Mouse (Mus musculus): ENCODE measurements around the gene Lss. TPM values are rescaled to one million over a fixed set of nuclear protein-coding genes. Genes with fewer than 3 reads are reported as not detected.
A peak's percentile ranks its signal among the peaks of the same experiment; 100 is the strongest.

The Lss gene
- polyA plus RNA-seq, 1 experiment from 2014 or later = 38.6 TPM

GRCm38 (mm10) chr10:76531828-76532227 is 440 bp downstream of the Lss start:
- ATAC-seq (ENCODE audit: insufficient number of reproducible peaks, low FRiP score, low TSS enrichment, low read depth) = no peak

GRCm38 (mm10) chr10:76535526-76535925 is 4.1 kb downstream of the Lss start:
- Histone ChIP-seq H3K9me3 (replicated peaks) (no peaks in the 10 kb centered on the region), H3K4me1 (peaks cover 10% of the 10 kb centered on the region), H3K27ac (replicated peaks) (no peak overlapping the region), H3K9ac (no peak overlapping the region), H3K36me3 (peaks cover 52% of the 10 kb centered on the region), H3K4me3 (replicated peaks) (no peak overlapping the region), H3K4me2 (replicated peaks) (no peak overlapping the region), H3K27me3 (no peaks in the 10 kb centered on the region)
- ATAC-seq (ENCODE audit: insufficient number of reproducible peaks, low FRiP score, low TSS enrichment, low read depth) = no peak
- 88% methylated on average over 7 of the region's 7 CpGs for WGBS

More at GRCm38 (mm10) chr10:76531828-76532227, 440 bp downstream of the Lss start:
- Histone ChIP-seq H3K27me3 (no peaks in the 10 kb centered on the region), H3K9me3 (replicated peaks) (no peaks in the 10 kb centered on the region), H3K4me3 (replicated peaks) (peak overlapping the region; percentile 69), H3K9ac (peak overlapping the region; percentile 53), H3K4me1 (peaks cover 12% of the 10 kb centered on the region), H3K4me2 (replicated peaks) (peak overlapping the region; percentile 94), H3K36me3 (peaks cover 22% of the 10 kb centered on the region), H3K27ac (replicated peaks) (peak overlapping the region; percentile 86)
- 2% methylated on average over 14 of the region's 14 CpGs for WGBS

DNA sequence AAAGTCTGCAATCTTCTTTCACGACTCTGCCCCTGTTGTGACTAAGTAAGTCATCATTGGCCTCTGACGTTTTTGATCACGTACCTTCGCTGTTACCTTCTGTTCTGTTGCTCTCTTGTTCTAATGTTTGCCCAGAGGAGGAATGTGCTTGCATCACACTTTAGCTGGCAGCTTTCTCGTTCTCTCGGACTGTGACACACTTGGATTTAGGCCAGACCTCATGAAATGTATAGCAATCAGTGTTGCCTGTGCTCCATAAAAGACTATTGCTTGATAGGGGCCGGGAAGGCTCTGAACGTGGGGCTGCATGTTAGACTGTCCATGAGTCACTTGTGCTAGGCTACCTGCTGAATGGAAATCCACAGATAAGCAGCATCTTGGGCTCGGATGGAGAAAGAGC is 6.2 kb downstream of the Lss start:
- 69% methylated on average over 9 of the region's 9 CpGs for WGBS
- H3K4me3 ChIP-seq (replicated peaks) = no peak overlapping the region
- H3K36me3 ChIP-seq = peaks cover 73% of the 10 kb centered on the region
- no peak for ATAC-seq (ENCODE audit: insufficient number of reproducible peaks, low FRiP score, low TSS enrichment, low read depth)
- no peak overlapping the region for H3K4me2 ChIP-seq (replicated peaks)
- H3K4me1 ChIP-seq = no peaks in the 10 kb centered on the region
- H3K27me3 ChIP-seq = no peaks in the 10 kb centered on the region
- no peaks in the 10 kb centered on the region for H3K9me3 ChIP-seq (replicated peaks)
- H3K9ac ChIP-seq = no peak overlapping the region
- H3K27ac ChIP-seq (replicated peaks) = no peak overlapping the region

- Histone ChIP-seq H3K9me3 (replicated peaks) (no peaks in the 10 kb centered on the region), H3K4me2 (replicated peaks) (no peak overlapping the region), H3K27me3 (no peaks in the 10 kb centered on the region), H3K4me1 (no peaks in the 10 kb centered on the region), H3K36me3 (peaks cover 90% of the 10 kb centered on the region), H3K4me3 (replicated peaks) (no peak overlapping the region), H3K27ac (replicated peaks) (no peak overlapping the region), H3K9ac (no peak overlapping the region)
- no peak for ATAC-seq (ENCODE audit: insufficient number of reproducible peaks, low FRiP score, low TSS enrichment, low read depth)
- WGBS = 91% methylated on average over 11 of the region's 11 CpGs
Observed at GRCm38 (mm10) chr10:76541336-76542085, 10.1 kb downstream of the Lss start.

- no peak for ATAC-seq (ENCODE audit: insufficient number of reproducible peaks, low FRiP score, low TSS enrichment, low read depth)
- Histone ChIP-seq H3K9me3 (replicated peaks) (no peaks in the 10 kb centered on the region), H3K27ac (replicated peaks) (no peak overlapping the region), H3K4me3 (replicated peaks) (no peak overlapping the region), H3K4me1 (no peaks in the 10 kb centered on the region), H3K27me3 (no peaks in the 10 kb centered on the region), H3K4me2 (replicated peaks) (no peak overlapping the region), H3K9ac (no peak overlapping the region), H3K36me3 (peaks cover 95% of the 10 kb centered on the region)
- WGBS = 80% methylated on average over 10 of the region's 10 CpGs
Observed at GRCm38 (mm10) chr10:76542636-76543375, 11.4 kb downstream of the Lss start.

DNA sequence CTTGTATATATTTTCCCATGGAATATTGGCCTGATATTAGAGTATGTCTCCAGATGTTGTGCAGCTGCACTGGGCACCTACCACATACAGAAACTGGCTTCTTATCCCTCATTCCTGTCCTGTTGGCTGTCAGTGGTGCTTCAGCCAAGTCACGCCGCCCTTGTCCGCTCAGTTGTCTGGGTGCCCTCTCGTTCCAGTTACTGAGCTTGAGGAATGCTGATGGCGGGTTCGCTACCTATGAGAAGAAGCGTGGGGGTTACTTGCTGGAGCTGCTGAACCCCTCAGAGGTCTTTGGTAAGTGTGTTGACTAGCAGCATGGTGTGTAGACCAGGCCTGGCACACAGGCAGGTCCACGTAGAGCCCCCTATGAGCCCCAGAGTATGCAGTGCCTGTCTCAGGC is 15.2 kb downstream of the Lss start:
- H3K4me3 ChIP-seq (replicated peaks) = no peak overlapping the region
- no peak overlapping the region for H3K9ac ChIP-seq
- H3K27ac ChIP-seq (replicated peaks) = no peak overlapping the region
- no peaks in the 10 kb centered on the region for H3K4me1 ChIP-seq
- H3K4me2 ChIP-seq (replicated peaks) = no peak overlapping the region
- 93% methylated on average over 8 of the region's 8 CpGs for WGBS
- no peaks in the 10 kb centered on the region for H3K27me3 ChIP-seq
- peaks cover 98% of the 10 kb centered on the region for H3K36me3 ChIP-seq
- no peaks in the 10 kb centered on the region for H3K9me3 ChIP-seq (replicated peaks)
- no peak for ATAC-seq (ENCODE audit: insufficient number of reproducible peaks, low FRiP score, low TSS enrichment, low read depth)

- H3K9ac ChIP-seq = no peak overlapping the region
- H3K27ac ChIP-seq (replicated peaks) = no peak overlapping the region
- peaks cover 99% of the 10 kb centered on the region for H3K36me3 ChIP-seq
- no peak overlapping the region for H3K4me2 ChIP-seq (replicated peaks)
- no peak for ATAC-seq (ENCODE audit: insufficient number of reproducible peaks, low FRiP score, low TSS enrichment, low read depth)
- H3K4me1 ChIP-seq = no peaks in the 10 kb centered on the region
- H3K4me3 ChIP-seq (replicated peaks) = no peak overlapping the region
- WGBS = 89% methylated on average over 8 of the region's 8 CpGs
- H3K27me3 ChIP-seq = no peaks in the 10 kb centered on the region
- no peaks in the 10 kb centered on the region for H3K9me3 ChIP-seq (replicated peaks)
Observed at GRCm38 (mm10) chr10:76548218-76548617, 16.8 kb downstream of the Lss start.

DNA sequence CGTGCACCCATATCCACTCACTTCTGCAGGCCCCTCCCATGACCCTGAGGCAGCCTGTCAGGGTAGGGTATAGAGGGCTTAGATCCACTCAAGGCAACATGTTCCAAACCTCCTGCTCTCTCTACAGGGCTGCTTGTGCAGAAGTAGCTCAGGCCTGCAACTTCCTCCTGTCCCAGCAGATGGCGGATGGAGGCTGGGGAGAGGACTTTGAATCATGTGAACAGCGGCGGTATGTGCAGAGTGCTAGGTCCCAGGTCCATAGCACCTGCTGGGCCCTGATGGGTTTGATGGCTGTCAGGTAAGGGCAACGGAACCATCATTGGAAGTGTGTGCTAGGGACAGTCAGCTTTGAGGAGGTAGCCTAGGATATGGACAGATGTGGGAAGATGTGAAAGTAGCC is 19.1 kb downstream of the Lss start:
- Histone ChIP-seq H3K27ac (replicated peaks) (no peak overlapping the region), H3K9ac (no peak overlapping the region), H3K4me3 (replicated peaks) (no peak overlapping the region), H3K4me2 (replicated peaks) (no peak overlapping the region), H3K4me1 (no peaks in the 10 kb centered on the region), H3K36me3 (peaks cover 92% of the 10 kb centered on the region), H3K9me3 (replicated peaks) (no peaks in the 10 kb centered on the region), H3K27me3 (no peaks in the 10 kb centered on the region)
- WGBS = 88% methylated on average over 5 of the region's 5 CpGs
- no peak for ATAC-seq (ENCODE audit: insufficient number of reproducible peaks, low FRiP score, low TSS enrichment, low read depth)

GRCm38 (mm10) chr10:76551556-76551955 is 20.2 kb downstream of the Lss start:
- Histone ChIP-seq H3K4me1 (no peaks in the 10 kb centered on the region), H3K4me3 (replicated peaks) (no peak overlapping the region), H3K9ac (no peak overlapping the region), H3K27me3 (no peaks in the 10 kb centered on the region), H3K9me3 (replicated peaks) (no peaks in the 10 kb centered on the region), H3K4me2 (replicated peaks) (no peak overlapping the region), H3K36me3 (peaks cover 81% of the 10 kb centered on the region), H3K27ac (replicated peaks) (no peak overlapping the region)
- 70% methylated on average over 3 of the region's 3 CpGs for WGBS
- ATAC-seq (ENCODE audit: insufficient number of reproducible peaks, low FRiP score, low TSS enrichment, low read depth) = no peak

DNA sequence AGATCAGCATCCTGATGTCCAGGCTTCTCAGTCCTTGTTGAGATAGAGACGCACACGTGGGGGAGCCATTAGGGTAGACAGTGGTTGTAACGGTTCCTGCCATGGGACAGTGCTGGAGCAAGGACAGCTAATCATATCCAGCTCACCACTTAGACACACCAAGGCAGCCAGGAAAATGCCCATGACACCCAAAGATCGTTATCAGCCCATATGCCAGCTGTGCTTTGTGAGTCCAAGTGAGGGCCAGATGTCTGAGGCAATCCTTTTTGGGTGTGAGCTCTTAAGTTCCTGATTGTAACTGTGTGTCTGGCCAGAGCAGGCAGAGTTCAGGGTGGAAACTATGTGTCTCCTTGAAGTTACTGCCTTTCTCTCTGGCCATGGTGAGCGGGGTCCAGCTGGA is 22.7 kb downstream of the Lss start:
- Histone ChIP-seq H3K27me3 (no peaks in the 10 kb centered on the region), H3K27ac (replicated peaks) (no peak overlapping the region), H3K9ac (no peak overlapping the region), H3K4me2 (replicated peaks) (no peak overlapping the region), H3K4me1 (no peaks in the 10 kb centered on the region), H3K4me3 (replicated peaks) (no peak overlapping the region), H3K36me3 (peaks cover 56% of the 10 kb centered on the region), H3K9me3 (replicated peaks) (no peaks in the 10 kb centered on the region)
- WGBS = 81% methylated on average over 5 of the region's 5 CpGs
- no peak for ATAC-seq (ENCODE audit: insufficient number of reproducible peaks, low FRiP score, low TSS enrichment, low read depth)

- 86% methylated on average over 10 of the region's 10 CpGs for WGBS
- Histone ChIP-seq H3K9ac (no peak within 1 kb of the TSS), H3K9me3 (replicated peaks) (no peaks in the 10 kb centered on the region), H3K4me2 (replicated peaks) (no peak within 1 kb of the TSS), H3K27me3 (no peaks in the 10 kb centered on the region), H3K27ac (replicated peaks) (no peak within 1 kb of the TSS), H3K36me3 (no peaks in the 10 kb centered on the region), H3K4me3 (replicated peaks) (no peak within 1 kb of the TSS), H3K4me1 (no peaks in the 10 kb centered on the region)
- ATAC-seq (ENCODE audit: insufficient number of reproducible peaks, low FRiP score, low TSS enrichment, low read depth) = no peak
Observed at GRCm38 (mm10) chr10:76561972-76562371, 30.6 kb downstream of the Lss start, which contains the start of gene Spatc1l. Gene Spatc1l, plus strand, starts transcription at chr10:76562272.

Measured in embryonic facial prominence, embryonic 15.5 days (tissue).